Mouse (Mus musculus) embryonic fibroblast, embryonic 13.5 days (primary cell): ENCODE results near the gene Calml4.

ENCODE experiments used
- CTCF ChIP-seq: IDR thresholded peaks from 2 replicates; pipeline ENCODE4 v1.5.1; 2011; ENCODE audit warnings: mild to moderate bottlenecking, control low read depth, low read length, moderate library complexity, borderline replicate concordance; ENCODE audit not compliant: insufficient read depth
- POLR2A ChIP-seq: IDR thresholded peaks from 2 replicates; pipeline ENCODE4 v1.6.1; 2011; ENCODE audit warnings: low read depth, mild to moderate bottlenecking, control low read depth, low read length, moderate library complexity

DNA sequence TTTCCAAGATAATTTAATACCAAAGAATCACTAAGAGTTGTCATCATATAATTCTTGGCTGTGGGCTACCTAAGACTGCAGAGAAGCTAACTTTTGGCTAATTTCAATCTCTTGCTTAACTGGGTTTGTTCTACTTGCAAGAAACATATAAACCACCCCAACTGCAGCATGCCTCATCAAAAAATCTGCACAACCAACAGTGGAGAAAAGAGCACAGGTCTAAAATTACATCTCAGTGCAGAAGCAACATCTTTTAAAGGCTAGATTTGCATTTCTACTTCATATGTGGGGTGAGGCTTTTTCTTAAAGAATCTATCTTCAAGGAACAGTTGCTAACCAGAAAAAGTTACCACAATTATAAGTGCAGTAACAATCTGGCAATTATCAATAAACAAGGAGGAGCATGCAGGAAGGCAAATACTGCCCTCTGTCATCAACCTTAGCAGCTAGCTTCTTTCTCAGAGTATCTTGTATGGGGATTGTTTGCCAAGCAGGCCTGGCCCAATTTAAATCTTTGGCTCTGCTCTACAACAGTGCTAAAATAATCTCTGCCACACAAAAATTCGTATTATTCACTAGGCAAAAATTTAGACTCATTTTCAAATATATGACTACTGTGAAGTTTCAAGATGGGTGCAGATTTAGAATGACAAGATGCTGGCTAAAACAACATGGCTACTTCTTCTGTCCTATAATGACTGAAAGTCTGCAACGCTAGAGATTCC, 67.2 kb downstream of the Calml4 start:
- TF ChIP-seq CTCF (no peak), POLR2A (no peak)
